Comparison of ENCODE assay signal across 8 mouse cellular contexts in genomic region chr17:17234329-17235185, GRCm38 (mm10).
DNase-seq lines count a peak whose midpoint lies in the region; ATAC-seq and TF ChIP-seq lines count a peak whose summit lies in the region.
"Not testable (repeated sequence)": the region's sequence is repeated elsewhere in the genome, so short reads cannot be mapped to it uniquely, and the experiment has no call there.

No protein-coding gene starts in this region.

- H3K27ac ChIP-seq in heart, embryonic 11.5 days (ENCODE audit: low read depth, low read length), result peak overlapping the region; percentile 41; the same call in 1 of the 2 replicates
- peak overlapping the region; percentile 84 for H3K27ac ChIP-seq in kidney, embryonic 16.5 days (ENCODE audit: low read length)
- peak overlapping the region; percentile 76 for H3K27ac ChIP-seq in liver, adult 2 months (replicated peaks; ENCODE audit: insufficient read depth, low read depth, low read length)

- H3K9ac ChIP-seq in heart, embryonic 11.5 days (ENCODE audit: low read depth, low read length), result peak overlapping the region; percentile 68
- peak overlapping the region; percentile 68 for H3K9ac ChIP-seq in kidney, embryonic 16.5 days (replicated peaks; ENCODE audit: low read length)
- H3K9ac ChIP-seq in liver, adult 2 months (ENCODE audit: low read depth, low read length), result peak overlapping the region; percentile 66

- peak; percentile 99 for ATAC-seq in heart, embryonic 11.5 days (replicated peaks; ENCODE audit: insufficient number of reproducible peaks, low FRiP score, low TSS enrichment)
- peak; percentile 100 for ATAC-seq in kidney, embryonic 16.5 days (ENCODE audit: low FRiP score, low TSS enrichment)

- not testable (repeated sequence) for H3K9me3 ChIP-seq in erythroblast, embryonic 14.5 days (ENCODE audit: control insufficient read depth, low read length); heart, embryonic 11.5 days (replicated peaks; ENCODE audit: control insufficient read depth, low read length); kidney, embryonic 16.5 days (ENCODE audit: low read length)

- under 1% methylated on average over 18 of the region's 22 CpGs for WGBS in heart, embryonic 11.5 days (ENCODE audit: insufficient replicate concordance)
- 0% methylated on average over 18 of the region's 22 CpGs for WGBS in kidney, embryonic 16.5 days
- WGBS in liver, adult 2 months, result 0% methylated on average over 21 of the region's 22 CpGs

- peaks cover 25% of the 10 kb centered on the region for H3K79me2 ChIP-seq in C2C12 (ENCODE audit: control insufficient read depth, insufficient read depth)
- H3K79me2 ChIP-seq in liver, adult 2 months (ENCODE audit: control insufficient read depth, insufficient read depth, low read length), result not testable (repeated sequence)
- peaks cover 16% of the 10 kb centered on the region for H3K79me2 ChIP-seq in myocyte (ENCODE audit: control insufficient read depth, insufficient read depth)

- H3K4me2 ChIP-seq in heart, embryonic 11.5 days, result peak overlapping the region; percentile 69
- H3K4me2 ChIP-seq in kidney, embryonic 16.5 days (replicated peaks; ENCODE audit: low read depth, low read length), result peak overlapping the region; percentile 60
- H3K4me2 ChIP-seq in myocyte (ENCODE audit: low read depth), result peak overlapping the region; percentile 72

- TF ChIP-seq POLR2A in brain, embryonic 14.5 days (IDR thresholded peaks at IDR 0.05; ENCODE audit: borderline replicate concordance, extremely low read depth, insufficient read depth, insufficient read length, poor library complexity, severe bottlenecking); liver, adult 2 months (IDR thresholded peaks at IDR 0.05; ENCODE audit: extremely low read depth, insufficient read depth, low read length); myocyte (IDR thresholded peaks at IDR 0.05; ENCODE audit: insufficient read length, low read depth): not testable (repeated sequence)

- not testable (repeated sequence) for TF ChIP-seq CTCF in C2C12 (IDR thresholded peaks at IDR 0.05; ENCODE audit: control insufficient read depth, insufficient read depth, insufficient read length); brain, embryonic 14.5 days (IDR thresholded peaks at IDR 0.05; ENCODE audit: borderline replicate concordance, extremely low read depth, insufficient read depth, insufficient read length); liver, adult 2 months (IDR thresholded peaks at IDR 0.05; ENCODE audit: low read depth, low read length)

- peak; percentile 99 for DNase-seq in brain, embryonic 14.5 days (ENCODE audit: low read depth)
- DNase-seq in liver, adult 2 months (ENCODE audit: extremely low read depth, low read depth, low spot score), result peak; percentile 96
- DNase-seq in splenic B cell, adult 2 months (ENCODE audit: low read depth, low spot score), result peak; percentile 92

- not testable (repeated sequence) for H3K4me1 ChIP-seq in erythroblast, embryonic 14.5 days (ENCODE audit: control insufficient read depth); heart, embryonic 11.5 days (ENCODE audit: control insufficient read depth, insufficient read depth, low read length); kidney, embryonic 16.5 days (ENCODE audit: insufficient read depth, low read length); liver, adult 2 months (ENCODE audit: control insufficient read depth, insufficient read depth, low read length)

- H3K4me3 ChIP-seq in C2C12 (ENCODE audit: insufficient read depth, poor library complexity, severe bottlenecking) (peak overlapping the region; percentile 50), myocyte (peak overlapping the region; percentile 40)
- peak overlapping the region; percentile 68 for H3K4me3 ChIP-seq in erythroblast, embryonic 14.5 days (replicated peaks)
- peak overlapping the region; percentile 55 for H3K4me3 ChIP-seq in heart, embryonic 11.5 days (ENCODE audit: low read depth, low read length)
- H3K4me3 ChIP-seq in kidney, embryonic 16.5 days (ENCODE audit: low read length), result peak overlapping the region; percentile 65
- peak overlapping the region; percentile 62 for H3K4me3 ChIP-seq in liver, adult 2 months (ENCODE audit: insufficient read depth, low read depth, low read length)

- peak overlapping the region; percentile 14 for H3ac ChIP-seq in C2C12 (ENCODE audit: control insufficient read depth, insufficient read length, low read depth)
- H3ac ChIP-seq in myocyte (ENCODE audit: control insufficient read depth, insufficient read length), result not testable (repeated sequence)

- H3K79me3 ChIP-seq in C2C12 (ENCODE audit: low read depth), result peaks cover 24% of the 10 kb centered on the region

- not testable (repeated sequence) for H3K27me3 ChIP-seq in C2C12 (ENCODE audit: control insufficient read depth, insufficient read depth, insufficient read length); erythroblast, embryonic 14.5 days (ENCODE audit: control insufficient read depth); heart, embryonic 11.5 days (ENCODE audit: control insufficient read depth, insufficient read depth, low read length); kidney, embryonic 16.5 days (ENCODE audit: insufficient read depth, low read length); liver, adult 2 months (ENCODE audit: control insufficient read depth, insufficient read depth, low read length); myocyte (ENCODE audit: control insufficient read depth, insufficient read depth, insufficient read length); splenic B cell, adult 2 months (ENCODE audit: control insufficient read depth, insufficient read depth, low read length, poor library complexity, severe bottlenecking)

- H3K36me3 ChIP-seq in C2C12 (ENCODE audit: control insufficient read depth, insufficient read depth); erythroblast, embryonic 14.5 days (ENCODE audit: control insufficient read depth); heart, embryonic 11.5 days (ENCODE audit: control insufficient read depth, insufficient read depth, low read length); kidney, embryonic 16.5 days (ENCODE audit: insufficient read depth, low read length); liver, adult 2 months (ENCODE audit: control insufficient read depth, insufficient read depth, low read length); myocyte (ENCODE audit: control insufficient read depth, insufficient read depth); splenic B cell, adult 2 months (ENCODE audit: control insufficient read depth, insufficient read depth, low read length, poor library complexity, severe bottlenecking): not testable (repeated sequence)

TF ChIP-seq in C2C12, 6 proteins besides CTCF, POLR2A, EP300 and RAD21:
- TF ChIP-seq MAX (IDR thresholded peaks at IDR 0.05), result peak; percentile 25

TF ChIP-seq in myocyte, 11 proteins besides CTCF, POLR2A, EP300 and RAD21:
- TF ChIP-seq SRF (IDR thresholded peaks at IDR 0.05; ENCODE audit: control insufficient read depth, insufficient read length, low read depth), result peak; percentile 35
TF ChIP-seq in myocyte: peak in this region for 1; not testable (repeated sequence) for 10.

Comparison
In these comparisons a context has a peak if more than half of its experiments do, and no peak if none do; other contexts are left out.
1. Peak in every context shown above with its lines: DNase-seq, ATAC-seq, H3K4me3 ChIP-seq and H3K27ac ChIP-seq.